Mouse (Mus musculus) heart, postnatal 14 days (tissue): ENCODE results near the gene Rars. TPM values are rescaled to one million over a fixed set of nuclear protein-coding genes. Genes with fewer than 3 reads are reported as not detected.
A peak's percentile ranks its signal among the peaks of the same experiment; 100 is the strongest.
"Not testable (repeated sequence)": the region's sequence is repeated elsewhere in the genome, so short reads cannot be mapped to it uniquely, and the experiment has no call there.

ENCODE experiments used
- DNase-seq, 2 experiments: peaks; one replicate each; pipeline ENCODE4 v3.0.0; 2021 to 2022
- intact Hi-C: fragments of 180-260 bp; cut with DNase I; formaldehyde crosslinking; loops from one replicate; pipeline ENCODE4 v1.15.1; 2025
- long read RNA-seq, 2 experiments: library from polyadenylated mRNA; stranded (forward); transcript quantifications; one replicate each; pipeline ENCODE4 v2.0.0; 2021
- total RNA-seq, 2 experiments: library from RNA; stranded (reverse); gene quantifications; 2 replicates each; pipeline ENCODE4 v1.2.3; 2021

The Rars gene
- total RNA-seq: 10 to 100 TPM; 32.1 to 34.5 TPM
- long read RNA-seq, experiment 1, transcript Rars-201 (15 exons, 2,109 nt): major isoform, 42 of 46 reads
- long read RNA-seq, experiment 1, partial matches to known transcripts: 1 of 46 reads
- long read RNA-seq, experiment 1, other reads (novel, unspliced or antisense): 3 of 46 reads
- long read RNA-seq, experiment 2, transcript Rars-201 (15 exons, 2,109 nt): major isoform, 45 of 48 reads
- long read RNA-seq, experiment 2, partial matches to known transcripts: 0 of 48 reads
- long read RNA-seq, experiment 2, other reads (novel, unspliced or antisense): 3 of 48 reads

GRCm38 (mm10) chr11:35834022-35834760 lies at the start of gene Rars:
Gene Rars (minus strand): TSS chr11:35834506.
- intact Hi-C loops: loop anchor here (5.0 kb wide), 1 partner anchor 62 kb away; no protein-coding TSS in a partner anchor
- peak; percentile 91 to 95 for DNase-seq

- intact Hi-C loops: no loop called here
- no peak for DNase-seq
Observed at GRCm38 (mm10) chr11:35882777-35883176, 48.5 kb upstream of the Rars start.

GRCm38 (mm10) chr11:35878559-35878897 lies 44.2 kb upstream of the Rars start:
- no peak for DNase-seq
- intact Hi-C loops: no loop called here

- no peak for DNase-seq
- intact Hi-C loops: no loop called here
Observed at GRCm38 (mm10) chr11:35877651-35878558, 43.6 kb upstream of the Rars start.

GRCm38 (mm10) chr11:35873624-35874244 lies 39.4 kb upstream of the Rars start:
- intact Hi-C loops: no loop called here
- no peak for DNase-seq

- no peak for DNase-seq
- intact Hi-C loops: no loop called here
Observed at GRCm38 (mm10) chr11:35870961-35871360, 36.7 kb upstream of the Rars start.

GRCm38 (mm10) chr11:35866140-35866539 lies 31.8 kb upstream of the Rars start:
- intact Hi-C loops: no loop called here
- DNase-seq: no peak

GRCm38 (mm10) chr11:35864981-35865604 lies 30.8 kb upstream of the Rars start:
- intact Hi-C loops: no loop called here
- no peak for DNase-seq

- DNase-seq: no peak
- intact Hi-C loops: no loop called here
Observed at GRCm38 (mm10) chr11:35863653-35864052, 29.3 kb upstream of the Rars start.

- DNase-seq: no peak
- intact Hi-C loops: no loop called here
Observed at GRCm38 (mm10) chr11:35857395-35858067, 23.2 kb upstream of the Rars start.

- DNase-seq: no peak
- intact Hi-C loops: no loop called here
Observed at GRCm38 (mm10) chr11:35856359-35857040, 22.2 kb upstream of the Rars start.

GRCm38 (mm10) chr11:35855567-35855966 lies 21.3 kb upstream of the Rars start:
- intact Hi-C loops: no loop called here
- DNase-seq: no peak

- intact Hi-C loops: no loop called here
- no peak for DNase-seq
Observed at GRCm38 (mm10) chr11:35854941-35855340, 20.6 kb upstream of the Rars start.

GRCm38 (mm10) chr11:35853651-35854050 lies 19.3 kb upstream of the Rars start:
- DNase-seq: no peak
- intact Hi-C loops: no loop called here

GRCm38 (mm10) chr11:35852731-35853130 lies 18.4 kb upstream of the Rars start:
- peak in 1 of 2 experiments; percentile 16 for DNase-seq

GRCm38 (mm10) chr11:35844299-35844698 lies 10.0 kb upstream of the Rars start:
- no peak for DNase-seq
- intact Hi-C loops: no loop called here

More at GRCm38 (mm10) chr11:35852731-35853130, 18.4 kb upstream of the Rars start:
- intact Hi-C loops: no loop called here

- DNase-seq, intact Hi-C loops: not testable (repeated sequence)
Observed at GRCm38 (mm10) chr11:35842560-35842959, 8.3 kb upstream of the Rars start.

GRCm38 (mm10) chr11:35841738-35842325 lies 7.5 kb upstream of the Rars start:
- intact Hi-C loops: no loop called here
- no peak for DNase-seq
